Mouse (Mus musculus): ENCODE results near the gene Mrpl21.

DNA sequence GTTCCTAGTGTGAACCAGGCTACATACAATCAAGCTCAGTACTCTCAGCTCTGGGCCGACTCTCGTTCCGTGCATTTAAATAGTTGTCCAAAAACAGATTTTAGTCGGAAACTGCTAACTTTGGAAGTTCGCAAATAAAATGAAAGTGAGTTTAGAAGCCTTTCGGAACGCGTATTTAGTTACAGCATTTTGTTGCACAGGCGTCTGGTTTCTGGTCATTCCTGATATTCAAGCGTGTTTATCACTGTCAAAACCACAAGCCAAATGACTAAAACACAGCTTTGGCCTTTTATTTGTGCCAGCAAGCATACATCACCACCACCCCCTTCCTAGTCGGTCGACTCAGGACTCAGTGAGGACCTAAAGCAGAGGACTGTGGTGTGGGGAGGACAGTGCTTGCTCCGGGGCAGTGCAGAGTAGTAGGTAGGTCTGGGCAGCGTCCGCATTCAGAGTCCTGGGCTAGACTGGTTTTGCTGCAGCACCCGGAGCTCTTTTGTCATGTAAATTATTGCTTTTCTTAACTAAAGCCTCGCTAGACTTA lies 41.6 kb downstream of the Mrpl21 start:
- TF ChIP-seq CTCF (IDR thresholded peaks at IDR 0.05; ENCODE audit: low read depth, low read length) (no peak), EP300 (IDR thresholded peaks at IDR 0.05; ENCODE audit: insufficient read depth, low read depth, low read length) (peak; percentile 84; the same call in 1 of the 2 replicates), POLR2A (IDR thresholded peaks at IDR 0.05; ENCODE audit: insufficient read depth, low read length) (no peak)
